Mouse (Mus musculus) stomach, postnatal 0 days (tissue): ENCODE data around the gene Cacul1. TPM values are rescaled to one million over a fixed set of nuclear protein-coding genes. Genes with fewer than 3 reads are reported as not detected.

ENCODE experiments used
- ATAC-seq: fragments of 200-750 bp; cut with Nextera tagmentation; 2 replicates; pipeline ENCODE4 v1.8.0; 2017; ENCODE audit not compliant: low FRiP score, low TSS enrichment
- DNase-seq: peaks from one replicate; pipeline ENCODE4 v3.0.0-alpha.2; 2016; ENCODE audit warnings: low spot score
- H3K27ac ChIP-seq: fragments of 300-500 bp; sonication (generic); replicated peaks from 2 replicates; pipeline ENCODE4 v1.5.1; 2014; ENCODE audit warnings: mild to moderate bottlenecking, control low read depth
- H3K27me3 ChIP-seq: fragments of 300-500 bp; sonication (generic); 2 replicates; pipeline ENCODE4 v1.6.1; 2014; ENCODE audit warnings: low read length; ENCODE audit not compliant: control insufficient read depth, insufficient read depth
- H3K36me3 ChIP-seq: fragments of 300-500 bp; sonication (generic); 2 replicates; pipeline ENCODE4 v1.6.1; 2014; ENCODE audit warnings: low read length, mixed read lengths; ENCODE audit not compliant: control insufficient read depth, insufficient read depth
- H3K4me1 ChIP-seq: fragments of 300-500 bp; sonication (generic); replicated peaks from 2 replicates; pipeline ENCODE4 v1.6.1; 2014; ENCODE audit warnings: antibody characterized with exemption; ENCODE audit not compliant: control insufficient read depth, insufficient read depth
- H3K4me2 ChIP-seq: fragments of 300-500 bp; sonication (generic); replicated peaks from 2 replicates; pipeline ENCODE4 v1.6.1; 2014; ENCODE audit warnings: low read depth, mild to moderate bottlenecking, control low read depth, moderate library complexity
- H3K4me3 ChIP-seq: fragments of 300-500 bp; sonication (generic); 2 replicates; pipeline ENCODE4 v1.5.1; 2014; ENCODE audit warnings: low read depth, low read length, control low read depth
- H3K9ac ChIP-seq: fragments of 300-500 bp; sonication (generic); 2 replicates; pipeline ENCODE4 v1.6.1; 2014; ENCODE audit warnings: mild to moderate bottlenecking, low read length, control low read depth, mixed read lengths
- H3K9me3 ChIP-seq: fragments of 300-500 bp; sonication (generic); 2 replicates; pipeline ENCODE4 v1.6.1; 2016; ENCODE audit warnings: low read length; ENCODE audit not compliant: control insufficient read depth
- CTCF ChIP-seq: IDR thresholded peaks from 2 replicates; pipeline ENCODE4 v1.5.1; 2016; ENCODE audit warnings: antibody characterized with exemption, low read depth, mild to moderate bottlenecking, moderate library complexity
- EP300 ChIP-seq: optimal IDR thresholded peaks from 2 replicates; pipeline ENCODE3; 2016; ENCODE audit warnings: antibody characterized with exemption
- WGBS: fragments of 180-500 bp; shearing (Covaris S2); extraction: QIAGEN DNeasy Blood & Tissue Kit; methylation state at CpG from one replicate; pipeline ENCODE4 v1.1.7; 2014; 5-methylcytosine and 5-hydroxymethylcytosine counted together
- polyA plus RNA-seq: library from polyadenylated mRNA; unstranded; fragments of >200 nt; fragmentation: Nextera tagmentation; extraction: Ambion mirVana; gene quantifications from 2 replicates; pipeline ENCODE4 v1.2.1, GENCODE M21; 2015

The Cacul1 gene
- polyA plus RNA-seq: 10.9 and 11.0 TPM in 2 replicates

DNA sequence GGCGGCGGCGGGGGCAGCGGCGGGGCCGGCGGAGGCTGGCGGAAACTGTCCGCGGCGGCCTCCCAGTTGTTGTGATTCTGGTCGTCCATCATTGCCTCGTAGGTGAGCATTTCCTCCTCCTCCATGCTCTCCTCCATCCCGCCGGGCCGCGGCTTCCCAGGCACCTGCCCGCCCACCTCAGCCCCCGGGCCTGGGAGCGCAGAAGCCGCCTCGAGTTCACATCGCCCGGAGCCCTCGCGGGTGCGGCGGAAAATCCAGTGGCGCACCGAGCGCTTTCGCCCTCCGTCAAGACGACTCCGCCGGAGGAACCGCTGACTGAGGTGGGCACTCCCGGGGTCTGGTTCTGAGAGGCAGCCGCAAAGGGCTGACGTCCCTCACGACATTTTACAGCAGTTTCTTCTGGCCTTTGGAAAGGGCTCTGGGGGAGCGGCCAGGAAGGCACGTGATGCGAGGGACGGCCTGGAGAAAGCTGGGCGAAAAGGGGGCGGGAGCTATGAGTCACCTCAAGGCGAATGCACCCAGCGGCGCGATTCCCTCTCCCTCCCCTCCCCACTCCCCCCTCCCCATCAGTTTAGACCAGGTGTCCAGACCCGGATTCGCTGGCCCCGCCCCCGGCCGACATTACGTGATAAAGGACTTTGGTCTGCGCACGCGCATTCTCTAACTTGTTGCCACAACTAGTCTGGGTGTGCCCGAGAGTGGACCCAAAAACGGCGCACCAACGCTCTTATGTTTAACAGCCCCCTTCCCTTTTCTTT, at the start of gene Cacul1:
Gene Cacul1, minus strand, starts transcription at position 444 of the 758 bp plus-strand sequence.
- Histone ChIP-seq H3K27ac (peak within 1 kb of the TSS; percentile 94), H3K9ac (peak within 1 kb of the TSS; percentile 95), H3K27me3 (no peaks in the 10 kb centered on the region), H3K36me3 (no peaks in the 10 kb centered on the region), H3K9me3 (no peaks in the 10 kb centered on the region), H3K4me3 (peak within 1 kb of the TSS; percentile 97), H3K4me2 (peak within 1 kb of the TSS; percentile 68), H3K4me1 (0 out of 2 replicates have a peak, but pooled peaks cover 2% of the 10 kb centered on the region)
- peak; percentile 100 for DNase-seq
- ATAC-seq: peak; percentile 99
- no peak for TF ChIP-seq EP300
- WGBS: under 1% methylated on average over 52 of the region's 64 CpGs

DNA sequence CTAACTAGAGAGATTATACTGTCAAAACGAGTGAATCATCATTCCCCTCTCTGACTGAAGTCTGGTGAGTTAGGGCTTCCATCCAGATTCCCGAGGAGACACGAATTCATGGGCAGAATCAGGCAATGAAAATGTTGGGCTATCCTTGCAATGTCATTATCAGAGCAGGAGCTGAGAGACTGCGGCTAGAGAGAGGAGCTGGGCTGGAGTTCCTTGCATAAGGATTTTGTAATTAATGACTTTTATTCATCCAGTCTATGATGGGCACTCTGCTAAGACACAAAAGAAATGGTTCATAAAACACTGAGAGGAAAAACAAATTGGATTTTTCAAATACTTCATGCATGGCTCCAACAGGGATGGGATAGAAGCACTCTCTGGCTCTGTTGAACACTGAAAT, 38.6 kb upstream of the Cacul1 start:
- H3K4me2 ChIP-seq: no peak overlapping the region
- DNase-seq: no peak
- no peaks in the 10 kb centered on the region for H3K4me1 ChIP-seq
- no peak for ATAC-seq
- H3K27ac ChIP-seq: no peak overlapping the region
- H3K27me3 ChIP-seq: no peaks in the 10 kb centered on the region
- 53% methylated on average over 4 of the region's 4 CpGs for WGBS
- TF ChIP-seq EP300 (no peak), CTCF (no peak)
- H3K9me3 ChIP-seq: no peaks in the 10 kb centered on the region
- H3K36me3 ChIP-seq: no peaks in the 10 kb centered on the region
- H3K9ac ChIP-seq: no peak overlapping the region
- H3K4me3 ChIP-seq: no peak overlapping the region

GRCm38 (mm10) chr19:60617007-60617406, 36.2 kb upstream of the Cacul1 start:
- Histone ChIP-seq H3K4me3 (no peak overlapping the region), H3K27me3 (no peaks in the 10 kb centered on the region), H3K4me2 (no peak overlapping the region), H3K9me3 (no peaks in the 10 kb centered on the region), H3K4me1 (no peaks in the 10 kb centered on the region), H3K9ac (no peak overlapping the region), H3K27ac (no peak overlapping the region), H3K36me3 (no peaks in the 10 kb centered on the region)
- peak; percentile 68; the same call in 1 of the 2 replicates for ATAC-seq
- WGBS: 27% methylated on average over 1 of the region's 1 CpGs
- TF ChIP-seq EP300 (no peak), CTCF (no peak)
- no peak for DNase-seq

DNA sequence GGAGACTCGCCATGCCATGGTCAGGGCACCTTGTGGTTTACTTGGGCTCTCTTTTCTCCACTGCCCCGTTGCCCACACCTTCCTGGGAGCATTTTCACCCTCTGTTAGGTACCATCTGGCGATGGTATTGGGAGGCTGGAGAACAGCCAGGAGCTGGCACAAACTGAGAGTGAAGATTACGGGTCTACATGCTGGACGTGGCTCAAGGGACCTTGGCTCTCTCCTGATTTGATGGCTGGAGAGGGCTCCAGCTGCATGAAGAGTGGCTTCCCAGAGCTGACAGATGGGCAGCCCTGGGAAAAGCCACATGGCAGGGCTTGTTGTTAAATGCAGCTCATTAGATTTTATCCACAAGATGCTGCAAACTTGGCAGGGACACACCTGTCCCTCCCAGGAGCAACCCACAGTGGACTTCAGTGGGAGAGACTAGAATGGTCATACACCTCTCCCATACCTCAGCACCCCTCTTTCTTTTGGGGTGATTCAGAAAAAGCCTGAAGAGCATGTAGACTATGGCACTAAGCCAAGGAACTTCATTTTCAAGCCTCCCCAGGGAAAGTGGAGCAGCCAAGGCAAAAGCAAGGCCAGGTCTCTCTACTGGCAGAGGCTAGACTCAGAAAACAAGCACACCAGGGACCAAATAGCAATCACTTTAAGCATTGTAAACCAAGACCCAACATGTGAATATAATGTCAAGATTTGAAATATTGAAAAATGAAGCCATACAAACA, 34.8 kb upstream of the Cacul1 start:
- Histone ChIP-seq H3K4me2 (no peak overlapping the region), H3K27me3 (no peaks in the 10 kb centered on the region), H3K27ac (no peak overlapping the region), H3K4me3 (no peak overlapping the region), H3K9ac (no peak overlapping the region), H3K36me3 (no peaks in the 10 kb centered on the region), H3K4me1 (no peaks in the 10 kb centered on the region), H3K9me3 (no peaks in the 10 kb centered on the region)
- no peak for TF ChIP-seq EP300
- no peak for TF ChIP-seq CTCF
- 62% methylated on average over 5 of the region's 5 CpGs for WGBS
- ATAC-seq (no peak), DNase-seq (no peak)

DNA sequence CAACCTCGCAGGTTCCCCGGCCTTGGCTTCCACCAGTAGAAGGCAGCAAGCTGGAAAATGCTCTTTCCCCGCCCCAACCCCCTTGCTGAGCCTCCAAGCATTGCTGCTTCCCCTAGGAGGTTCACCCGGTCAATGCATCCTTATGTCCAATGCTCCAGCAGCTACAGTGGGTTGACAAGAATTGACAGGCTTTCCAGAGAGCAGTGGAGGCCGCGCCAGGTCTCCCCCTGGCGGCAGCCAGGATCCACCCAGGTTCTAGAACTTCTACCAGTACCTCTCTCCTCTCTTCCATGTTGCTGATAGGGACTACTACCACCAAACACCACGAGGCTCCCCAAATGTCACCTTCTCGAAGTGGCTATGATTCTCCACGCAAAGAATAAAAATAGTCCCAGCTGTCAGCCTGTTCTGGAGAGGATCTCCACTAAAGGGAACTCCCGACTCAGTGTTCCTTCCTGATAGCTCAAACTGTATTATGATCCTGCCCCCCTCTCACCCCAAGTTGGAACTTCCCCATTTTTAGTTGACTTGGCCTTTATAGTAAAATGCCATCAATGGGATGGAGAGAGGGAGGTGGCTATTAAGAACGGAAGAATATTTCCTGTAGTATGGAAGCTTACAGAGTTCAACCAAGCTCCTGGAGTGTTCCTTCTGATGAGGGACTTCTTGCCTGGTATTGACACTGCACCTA, 30.8 kb upstream of the Cacul1 start:
- peak; percentile 49 for DNase-seq
- Histone ChIP-seq H3K9ac (no peak overlapping the region), H3K4me1 (no peaks in the 10 kb centered on the region), H3K4me3 (no peak overlapping the region), H3K27me3 (no peaks in the 10 kb centered on the region), H3K4me2 (no peak overlapping the region), H3K9me3 (no peaks in the 10 kb centered on the region), H3K27ac (no peak overlapping the region), H3K36me3 (no peaks in the 10 kb centered on the region)
- WGBS: 37% methylated on average over 12 of the region's 12 CpGs
- TF ChIP-seq EP300 (no peak), CTCF (peak; percentile 66)
- no peak for ATAC-seq
